In genomic region chr12:95631029-95631428, GRCm38 (mm10) we compare ENCODE assay signal across 8 mouse cellular contexts.
DNase-seq lines count a peak whose midpoint lies in the region; ATAC-seq and TF ChIP-seq lines count a peak whose summit lies in the region.

No protein-coding gene starts in this region.

- CTCF ChIA-PET in Patski (lab: Charles Lee), result no interaction called here

- TF ChIP-seq EP300 in heart, adult 2 months (IDR thresholded peaks at IDR 0.05; ENCODE audit: insufficient read depth, low read depth, low read length), result no peak
- no peak for TF ChIP-seq EP300 in lung, postnatal 0 days (IDR thresholded peaks at IDR 0.05)

- no peak overlapping the region for H3K4me2 ChIP-seq in lung, postnatal 0 days (replicated peaks; ENCODE audit: low read depth, low read length)
- H3K4me2 ChIP-seq in forebrain, embryonic 14.5 days (ENCODE audit: low read length), result no peak overlapping the region
- no peak overlapping the region for H3K4me2 ChIP-seq in intestine, embryonic 15.5 days (replicated peaks)

- no peaks in the 10 kb centered on the region for H3K79me2 ChIP-seq in heart, adult 2 months (replicated peaks; ENCODE audit: control insufficient read depth, insufficient read depth, low read length)

- TF ChIP-seq CTCF in heart, adult 2 months (IDR thresholded peaks at IDR 0.05), result no peak
- TF ChIP-seq CTCF in Patski (IDR thresholded peaks at IDR 0.05), result no peak
- TF ChIP-seq CTCF in lung, postnatal 0 days (IDR thresholded peaks at IDR 0.05), result no peak

- DNase-seq in heart, adult 2 months, result peak; percentile 59 to 65
- no peak for DNase-seq in heart, embryonic 10.5 days (ENCODE audit: low spot score)
- peak; percentile 2 for DNase-seq in Patski (ENCODE audit: low read depth, low spot score)
- DNase-seq in heart, adult 8-10 months (ENCODE audit: low spot score), result peak; percentile 70
- DNase-seq in lung, postnatal 0 days (ENCODE audit: low spot score), result peak; percentile 19
- DNase-seq in forebrain, embryonic 14.5 days (ENCODE audit: low spot score), result no peak
- no peak for DNase-seq in yolk sac, embryonic 10.5 days (ENCODE audit: low spot score)

- intact Hi-C loops in heart, adult 2 months (cut with DNase I), result no loop called here

- no peaks in the 10 kb centered on the region for H3K9me3 ChIP-seq in heart, embryonic 10.5 days
- no peaks in the 10 kb centered on the region for H3K9me3 ChIP-seq in lung, postnatal 0 days (ENCODE audit: low read length)
- no peaks in the 10 kb centered on the region for H3K9me3 ChIP-seq in forebrain, embryonic 14.5 days (replicated peaks; ENCODE audit: control insufficient read depth, low read length)
- no peaks in the 10 kb centered on the region for H3K9me3 ChIP-seq in intestine, embryonic 15.5 days

- in situ Hi-C loops in Patski (cut with MboI; ENCODE audit: low pct_unique_long_range_greater_than_20kb), result no loop called here

- POLR2A ChIA-PET in Patski (lab: Charles Lee), result no interaction called here

- no peaks in the 10 kb centered on the region for H3K36me3 ChIP-seq in heart, adult 2 months (ENCODE audit: control insufficient read depth, insufficient read depth, low read length)
- no peaks in the 10 kb centered on the region for H3K36me3 ChIP-seq in heart, embryonic 10.5 days
- no peaks in the 10 kb centered on the region for H3K36me3 ChIP-seq in lung, postnatal 0 days (ENCODE audit: insufficient read depth, low read length)
- H3K36me3 ChIP-seq in forebrain, embryonic 14.5 days (ENCODE audit: control insufficient read depth, insufficient read depth, low read length), result no peaks in the 10 kb centered on the region
- H3K36me3 ChIP-seq in intestine, embryonic 15.5 days, result no peaks in the 10 kb centered on the region

- H3K9ac ChIP-seq in heart, adult 2 months (ENCODE audit: low read depth, low read length), result no peak overlapping the region
- no peak overlapping the region for H3K9ac ChIP-seq in lung, postnatal 0 days (replicated peaks; ENCODE audit: low read depth)
- H3K9ac ChIP-seq in forebrain, embryonic 14.5 days (ENCODE audit: low read length), result no peak overlapping the region
- H3K9ac ChIP-seq in intestine, embryonic 15.5 days, result no peak overlapping the region

- no peaks in the 10 kb centered on the region for H3K27me3 ChIP-seq in heart, adult 2 months (ENCODE audit: control insufficient read depth, insufficient read depth, low read length)
- no peaks in the 10 kb centered on the region for H3K27me3 ChIP-seq in heart, embryonic 10.5 days (ENCODE audit: insufficient read depth, poor library complexity, severe bottlenecking)
- H3K27me3 ChIP-seq in Patski, result no peaks in the 10 kb centered on the region
- H3K27me3 ChIP-seq in lung, postnatal 0 days (replicated peaks; ENCODE audit: insufficient read depth, low read length), result no peaks in the 10 kb centered on the region
- no peaks in the 10 kb centered on the region for H3K27me3 ChIP-seq in forebrain, embryonic 14.5 days (replicated peaks; ENCODE audit: control insufficient read depth, insufficient read depth, low read length)
- no peaks in the 10 kb centered on the region for H3K27me3 ChIP-seq in intestine, embryonic 15.5 days (replicated peaks)

- no peak overlapping the region for H3K4me3 ChIP-seq in heart, adult 2 months
- no peak overlapping the region for H3K4me3 ChIP-seq in heart, embryonic 10.5 days
- no peak overlapping the region for H3K4me3 ChIP-seq in lung, postnatal 0 days (ENCODE audit: low read depth, low read length)
- no peak overlapping the region for H3K4me3 ChIP-seq in forebrain, embryonic 14.5 days (ENCODE audit: low read depth, low read length)
- no peak overlapping the region for H3K4me3 ChIP-seq in intestine, embryonic 15.5 days (replicated peaks)

- TF ChIP-seq POLR2A in heart, adult 2 months (IDR thresholded peaks at IDR 0.05; ENCODE audit: insufficient read depth, low read depth, low read length), result no peak

- no peak overlapping the region for H3K27ac ChIP-seq in heart, adult 2 months
- H3K27ac ChIP-seq in heart, embryonic 10.5 days, result no peak overlapping the region
- H3K27ac ChIP-seq in lung, postnatal 0 days (ENCODE audit: low read length), result no peak overlapping the region
- no peak overlapping the region for H3K27ac ChIP-seq in forebrain, embryonic 14.5 days (ENCODE audit: low read depth, low read length)
- no peak overlapping the region for H3K27ac ChIP-seq in intestine, embryonic 15.5 days

- no peaks in the 10 kb centered on the region for H3K4me1 ChIP-seq in heart, adult 2 months (ENCODE audit: control insufficient read depth, insufficient read depth, low read length)
- H3K4me1 ChIP-seq in heart, embryonic 10.5 days, result no peaks in the 10 kb centered on the region
- H3K4me1 ChIP-seq in lung, postnatal 0 days (ENCODE audit: insufficient read depth, low read depth, low read length), result no peaks in the 10 kb centered on the region
- H3K4me1 ChIP-seq in forebrain, embryonic 14.5 days (ENCODE audit: control insufficient read depth, insufficient read depth, low read length), result no peaks in the 10 kb centered on the region
- H3K4me1 ChIP-seq in intestine, embryonic 15.5 days (replicated peaks), result no peaks in the 10 kb centered on the region

- 68% methylated on average over 1 of the region's 1 CpGs for WGBS in heart, adult 2 months
- whole genome bisulfite sequencing in heart, embryonic 10.5 days, result 75% methylated on average over 1 of the region's 1 CpGs
- WGBS in lung, postnatal 0 days, result 63% methylated on average over 1 of the region's 1 CpGs
- WGBS in forebrain, embryonic 14.5 days, result 79% methylated on average over 1 of the region's 1 CpGs
- 75% methylated on average over 1 of the region's 1 CpGs for WGBS in intestine, embryonic 15.5 days

- ATAC-seq in Patski, result no peak
- ATAC-seq in lung, postnatal 0 days, result no peak
- no peak for ATAC-seq in forebrain, embryonic 14.5 days
- ATAC-seq in intestine, embryonic 15.5 days, result no peak

Comparison
In these comparisons a context has a peak if more than half of its experiments do, and no peak if none do; other contexts are left out.
1. DNase-seq: peak in heart, adult 2 months (2 of 2), Patski (single experiment), heart, adult 8-10 months (single experiment) and lung, postnatal 0 days (single experiment); none in heart, embryonic 10.5 days (single experiment), forebrain, embryonic 14.5 days (single experiment) and yolk sac, embryonic 10.5 days (single experiment).